Mouse (Mus musculus) liver, embryonic 16.5 days (tissue): Measurements from ENCODE around the gene Hcrtr1. TPM values are rescaled to one million over a fixed set of nuclear protein-coding genes. Genes with fewer than 3 reads are reported as not detected.

Source experiments
- ATAC-seq: fragments of 200-750 bp; cut with Nextera tagmentation; 2 replicates; pipeline ENCODE4 v1.8.0; 2017; ENCODE audit warnings: low read depth, mild to moderate bottlenecking, moderate number of reproducible peaks, moderate library complexity
- H3K27ac ChIP-seq: fragments of 300-500 bp; sonication (generic); 2 replicates; pipeline ENCODE4 v1.5.1; 2014; ENCODE audit warnings: mild to moderate bottlenecking, low read length
- H3K27me3 ChIP-seq: fragments of 300-500 bp; sonication (generic); 2 replicates; pipeline ENCODE4 v1.6.1; 2014; ENCODE audit warnings: low read depth, low read length, mixed read lengths; ENCODE audit not compliant: control insufficient read depth, insufficient read depth
- H3K36me3 ChIP-seq: fragments of 300-500 bp; sonication (generic); 2 replicates; pipeline ENCODE4 v1.6.1; 2014; ENCODE audit warnings: mild to moderate bottlenecking; ENCODE audit not compliant: control insufficient read depth, insufficient read depth
- H3K4me1 ChIP-seq: fragments of 300-500 bp; sonication (generic); 2 replicates; pipeline ENCODE4 v1.6.1; 2014; ENCODE audit warnings: low read depth, low read length, mixed read lengths; ENCODE audit not compliant: control insufficient read depth
- H3K4me2 ChIP-seq: fragments of 300-500 bp; sonication (generic); 2 replicates; pipeline ENCODE4 v1.6.1; 2014; ENCODE audit warnings: low read depth, low read length, mixed read lengths
- H3K4me3 ChIP-seq: fragments of 300-500 bp; sonication (generic); 2 replicates; pipeline ENCODE4 v1.5.1; 2014; ENCODE audit warnings: low read depth, mild to moderate bottlenecking, low read length
- H3K9ac ChIP-seq: fragments of 300-500 bp; sonication (generic); 2 replicates; pipeline ENCODE4 v1.6.1; 2014; ENCODE audit warnings: low read depth, low read length
- H3K9me3 ChIP-seq: fragments of 300-500 bp; sonication (generic); replicated peaks from 2 replicates; pipeline ENCODE4 v1.6.1; 2016; ENCODE audit warnings: low read length; ENCODE audit not compliant: control insufficient read depth
- WGBS: fragments of 180-500 bp; shearing (Covaris S2); extraction: QIAGEN DNeasy Blood & Tissue Kit; methylation state at CpG from one replicate; pipeline ENCODE4 v1.1.7; 2014; ENCODE audit not compliant: insufficient replicate concordance; 5-methylcytosine and 5-hydroxymethylcytosine counted together
- polyA plus RNA-seq: library from polyadenylated mRNA; unstranded; fragments of >200 nt; fragmentation: Nextera tagmentation; extraction: Ambion mirVana; gene quantifications from 2 replicates; pipeline ENCODE4 v1.2.1, GENCODE M21; 2015

Hcrtr1 gene
- polyA plus RNA-seq, 1 experiment from 2014 or later, result 0.06 TPM

DNA sequence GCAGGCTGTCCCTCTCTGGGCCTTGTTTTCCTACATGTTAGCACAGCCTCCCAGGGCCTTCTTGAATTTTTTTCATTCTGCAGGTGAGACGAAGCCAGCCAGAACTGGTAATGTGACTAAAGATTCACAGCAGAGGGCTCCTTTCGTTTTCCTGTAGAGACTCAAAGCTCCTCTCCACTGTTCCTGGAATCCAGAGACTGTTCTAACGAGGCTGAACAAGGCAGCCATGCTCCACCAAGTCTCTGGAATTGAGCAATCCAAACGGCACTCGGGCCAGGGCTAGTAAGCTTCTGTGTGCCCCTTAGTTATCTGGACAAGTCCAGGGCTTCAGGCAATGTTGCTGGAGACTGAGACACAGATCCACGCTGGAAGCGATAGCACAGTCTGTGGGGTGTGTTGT lies 38.4 kb upstream of the Hcrtr1 start:
- 57% methylated on average over 7 of the region's 7 CpGs for WGBS
- H3K4me3 ChIP-seq, result no peak overlapping the region
- peaks cover 7% of the 10 kb centered on the region for H3K27me3 ChIP-seq
- H3K4me1 ChIP-seq, result peaks cover 23% of the 10 kb centered on the region
- no peak overlapping the region for H3K9ac ChIP-seq
- H3K9me3 ChIP-seq, result no peaks in the 10 kb centered on the region
- no peak for ATAC-seq
- no peak overlapping the region for H3K27ac ChIP-seq
- no peaks in the 10 kb centered on the region for H3K36me3 ChIP-seq
- H3K4me2 ChIP-seq, result no peak overlapping the region

DNA sequence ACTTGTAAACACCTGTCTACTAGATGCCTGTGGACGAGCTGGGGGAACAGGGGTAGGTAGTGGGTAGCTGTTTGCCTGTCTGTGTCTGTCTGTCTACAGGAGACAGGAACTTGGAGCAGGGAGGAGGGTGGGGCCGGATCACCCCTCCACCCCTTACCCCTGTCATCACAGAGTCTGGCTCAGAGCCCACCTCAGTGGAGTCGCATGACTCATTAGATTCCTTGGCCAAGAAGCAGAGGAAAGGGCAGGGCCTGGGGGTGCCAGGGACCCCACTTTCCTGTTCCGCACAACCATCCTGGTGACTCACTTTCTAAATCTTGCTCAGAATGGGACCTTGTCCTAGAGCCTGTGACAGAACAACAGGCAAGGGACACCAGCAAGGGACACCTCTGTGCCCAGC lies 37.9 kb upstream of the Hcrtr1 start:
- Histone ChIP-seq H3K4me2 (no peak overlapping the region), H3K4me1 (peaks cover 28% of the 10 kb centered on the region), H3K36me3 (no peaks in the 10 kb centered on the region), H3K9ac (no peak overlapping the region), H3K27ac (no peak overlapping the region), H3K9me3 (no peaks in the 10 kb centered on the region), H3K4me3 (no peak overlapping the region), H3K27me3 (peaks cover 7% of the 10 kb centered on the region)
- no peak for ATAC-seq
- 42% methylated on average over 4 of the region's 4 CpGs for WGBS

DNA sequence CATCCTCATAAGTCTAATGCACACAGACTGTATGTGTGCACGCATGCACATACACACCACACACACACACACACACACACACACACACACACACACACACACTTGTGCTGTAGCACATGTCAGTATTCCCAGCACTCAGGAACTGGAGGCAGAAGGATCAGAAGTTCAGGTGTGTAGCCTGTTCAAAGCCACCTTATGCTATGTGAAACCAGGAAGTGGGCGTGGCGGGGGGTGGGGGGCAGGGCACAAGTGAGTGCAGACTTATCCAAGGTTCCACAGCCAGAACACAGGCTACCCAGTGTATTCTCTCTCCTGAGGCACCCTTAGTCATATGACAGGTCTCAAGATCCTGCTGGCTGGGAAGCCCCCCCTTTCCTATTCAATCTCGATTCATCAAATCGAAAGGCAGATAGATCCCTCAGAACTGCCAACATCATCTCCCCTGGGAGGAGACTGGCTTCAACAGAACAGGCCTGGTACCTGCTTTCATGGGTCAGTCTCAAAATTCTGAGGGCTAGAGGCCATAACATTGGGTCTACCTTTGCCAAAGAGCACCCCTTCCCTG lies 37.1 kb upstream of the Hcrtr1 start:
- WGBS, result 68% methylated on average over 5 of the region's 5 CpGs
- Histone ChIP-seq H3K4me3 (no peak overlapping the region), H3K9ac (no peak overlapping the region), H3K4me1 (peaks cover 29% of the 10 kb centered on the region), H3K36me3 (no peaks in the 10 kb centered on the region), H3K9me3 (no peaks in the 10 kb centered on the region), H3K27me3 (peaks cover 7% of the 10 kb centered on the region), H3K27ac (no peak overlapping the region), H3K4me2 (no peak overlapping the region)
- no peak for ATAC-seq

DNA sequence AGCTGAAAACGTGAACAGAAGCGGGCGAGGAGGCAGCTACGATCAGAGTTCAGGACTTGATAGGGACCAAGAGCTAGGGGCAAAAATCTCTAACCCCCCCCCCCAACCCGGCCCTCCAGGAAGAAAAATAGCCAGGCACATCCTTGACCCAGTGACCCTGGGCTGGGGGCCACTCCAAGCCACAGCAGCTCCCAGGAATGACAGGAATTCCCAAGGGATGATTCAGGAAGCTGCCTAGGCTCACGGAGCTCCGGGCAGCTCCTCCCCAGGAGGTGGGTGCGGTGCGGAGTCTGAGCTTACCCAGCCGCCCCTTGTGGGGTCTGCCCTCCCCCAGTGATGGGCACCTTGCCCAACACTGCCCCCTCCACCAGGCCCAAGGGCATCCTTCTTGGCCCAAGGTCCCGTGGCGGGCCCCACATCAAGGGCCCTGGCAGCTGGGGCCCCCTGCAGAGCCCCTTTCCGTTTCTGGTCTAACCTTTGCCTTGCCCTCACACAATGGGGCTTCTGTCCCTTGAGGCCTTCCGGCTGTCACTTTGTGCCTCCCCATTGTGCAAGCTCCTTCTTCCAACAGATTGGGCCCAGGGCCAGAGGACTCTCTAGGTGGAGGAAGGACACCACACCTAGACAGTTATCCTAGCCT lies 36.0 kb upstream of the Hcrtr1 start, which contains the start of gene Tinagl1:
Tinagl1 (minus strand) TSS at position 51 of the 640 bp plus-strand sequence.
- Histone ChIP-seq H3K36me3 (no peaks in the 10 kb centered on the region; the same call in 1 of the 2 replicates), H3K9me3 (no peaks in the 10 kb centered on the region), H3K27ac (peak within 1 kb of the TSS; percentile 75), H3K4me1 (peaks cover 29% of the 10 kb centered on the region), H3K9ac (peak within 1 kb of the TSS; percentile 66), H3K27me3 (peaks cover 7% of the 10 kb centered on the region), H3K4me2 (peak within 1 kb of the TSS; percentile 75), H3K4me3 (peak within 1 kb of the TSS; percentile 63)
- WGBS, result 4% methylated on average over 14 of the region's 14 CpGs
- ATAC-seq, result no peak

DNA sequence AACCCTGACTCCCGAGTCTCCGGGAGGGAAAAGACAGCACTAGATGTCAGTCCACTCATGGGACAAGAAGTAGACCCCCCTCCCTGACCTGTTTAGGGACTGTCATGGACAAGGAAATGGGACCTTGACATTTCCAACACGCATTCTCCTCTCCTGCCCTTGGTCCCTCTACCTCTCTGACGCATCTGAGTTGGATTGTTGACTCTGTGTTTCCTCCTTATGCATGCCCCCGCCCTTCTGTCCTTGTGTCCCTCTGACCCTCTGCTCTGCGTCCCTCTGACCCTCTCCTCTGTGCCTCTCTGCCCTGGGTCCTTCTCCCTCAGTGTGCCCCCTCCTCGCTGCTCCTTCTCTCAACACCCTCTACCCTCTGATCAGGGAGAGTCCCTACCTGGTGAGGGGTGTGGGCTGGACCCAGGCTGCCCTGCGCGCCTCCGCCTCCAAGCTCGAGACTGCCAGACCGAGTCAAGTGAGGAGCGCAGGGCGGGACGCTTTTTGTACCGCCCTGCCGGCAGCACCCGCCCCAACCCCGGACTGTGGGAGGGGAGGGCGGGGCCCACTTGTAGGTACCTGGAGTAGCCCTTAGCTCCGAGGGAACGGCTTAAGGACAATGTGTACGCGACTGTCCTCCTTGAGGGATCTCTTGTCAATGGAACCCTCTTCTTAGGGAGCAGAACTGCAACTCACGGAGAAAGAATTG lies 35.3 kb upstream of the Hcrtr1 start:
- Histone ChIP-seq H3K4me2 (peak overlapping the region; percentile 75), H3K27me3 (peaks cover 7% of the 10 kb centered on the region), H3K4me1 (peaks cover 29% of the 10 kb centered on the region), H3K9ac (peak overlapping the region; percentile 66), H3K9me3 (no peaks in the 10 kb centered on the region), H3K36me3 (no peaks in the 10 kb centered on the region; the same call in 1 of the 2 replicates), H3K27ac (peak overlapping the region; percentile 75), H3K4me3 (peak overlapping the region; percentile 63)
- WGBS, result 5% methylated on average over 25 of the region's 25 CpGs
- ATAC-seq, result peak; percentile 83

DNA sequence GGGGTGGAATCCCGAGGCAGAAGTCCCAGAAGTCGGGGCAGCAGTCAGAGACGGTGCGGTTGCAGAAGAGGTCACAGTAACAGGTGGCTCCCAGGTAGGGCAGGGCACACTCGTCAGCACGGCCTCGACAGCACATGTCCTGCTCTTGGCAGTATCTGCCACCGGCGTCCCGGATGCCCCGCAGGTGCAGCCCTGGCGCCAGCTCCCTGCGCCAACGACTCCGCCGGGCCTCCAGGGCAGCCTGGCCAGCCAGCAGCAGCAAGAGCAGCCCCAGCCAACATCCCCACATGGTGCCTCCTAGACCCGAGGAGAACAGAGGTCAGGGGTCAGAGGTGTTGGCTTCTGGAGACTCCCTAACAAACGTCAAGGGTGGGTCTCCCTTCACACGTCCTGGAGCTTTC lies 34.8 kb upstream of the Hcrtr1 start:
- peaks cover 7% of the 10 kb centered on the region for H3K27me3 ChIP-seq
- 33% methylated on average over 19 of the region's 19 CpGs for WGBS
- H3K9me3 ChIP-seq, result no peaks in the 10 kb centered on the region
- peak; percentile 10; the same call in 1 of the 2 replicates for ATAC-seq
- peak overlapping the region; percentile 63 for H3K4me3 ChIP-seq
- peak overlapping the region; percentile 66 for H3K9ac ChIP-seq
- peaks cover 29% of the 10 kb centered on the region for H3K4me1 ChIP-seq
- no peaks in the 10 kb centered on the region; the same call in 1 of the 2 replicates for H3K36me3 ChIP-seq
- H3K4me2 ChIP-seq, result peak overlapping the region; percentile 75
- H3K27ac ChIP-seq, result peak overlapping the region; percentile 75

DNA sequence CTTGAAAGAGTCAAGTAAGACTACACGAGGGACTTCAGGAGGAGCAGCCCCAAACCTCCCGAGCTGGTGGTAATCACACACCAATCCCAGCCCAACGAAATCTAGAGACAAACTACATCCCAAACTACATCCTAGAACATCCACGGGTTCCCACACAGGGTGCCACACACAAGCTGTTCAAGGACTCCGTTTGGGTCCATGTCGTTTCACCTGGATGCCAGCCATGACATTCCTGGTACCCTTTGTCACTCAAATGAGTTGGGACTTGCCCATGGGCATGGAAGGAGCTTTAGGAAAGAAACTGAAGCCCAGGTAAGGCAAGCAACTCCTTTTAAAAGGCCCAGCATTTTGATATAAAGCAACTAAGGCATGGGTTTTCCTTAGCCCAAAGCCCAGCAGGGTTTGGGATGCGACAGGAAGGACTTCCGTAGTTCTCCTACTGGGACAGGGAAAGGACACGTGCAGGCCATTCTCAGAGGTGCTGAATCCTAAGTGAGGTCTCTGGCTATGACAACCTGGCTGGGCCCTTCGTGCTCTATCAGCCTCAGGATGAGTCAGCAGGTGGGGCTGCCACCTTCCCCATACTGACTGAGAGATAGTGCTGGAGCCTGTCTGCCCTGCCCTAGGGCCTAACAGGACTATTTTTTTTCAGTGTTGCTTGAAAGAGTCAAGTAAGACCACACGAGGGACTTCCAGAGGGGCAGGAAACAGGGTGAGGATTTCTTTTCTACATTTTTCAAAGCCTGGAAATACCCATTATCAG lies 34.1 kb upstream of the Hcrtr1 start:
- H3K4me2 ChIP-seq, result peak overlapping the region; percentile 75
- peak overlapping the region; percentile 66 for H3K9ac ChIP-seq
- WGBS, result 45% methylated on average over 11 of the region's 11 CpGs
- H3K9me3 ChIP-seq, result no peaks in the 10 kb centered on the region
- H3K27me3 ChIP-seq, result peaks cover 9% of the 10 kb centered on the region
- peak overlapping the region; percentile 75 for H3K27ac ChIP-seq
- peak; percentile 84 for ATAC-seq
- peak overlapping the region; percentile 63 for H3K4me3 ChIP-seq
- H3K36me3 ChIP-seq, result no peaks in the 10 kb centered on the region; the same call in 1 of the 2 replicates
- H3K4me1 ChIP-seq, result peaks cover 29% of the 10 kb centered on the region

DNA sequence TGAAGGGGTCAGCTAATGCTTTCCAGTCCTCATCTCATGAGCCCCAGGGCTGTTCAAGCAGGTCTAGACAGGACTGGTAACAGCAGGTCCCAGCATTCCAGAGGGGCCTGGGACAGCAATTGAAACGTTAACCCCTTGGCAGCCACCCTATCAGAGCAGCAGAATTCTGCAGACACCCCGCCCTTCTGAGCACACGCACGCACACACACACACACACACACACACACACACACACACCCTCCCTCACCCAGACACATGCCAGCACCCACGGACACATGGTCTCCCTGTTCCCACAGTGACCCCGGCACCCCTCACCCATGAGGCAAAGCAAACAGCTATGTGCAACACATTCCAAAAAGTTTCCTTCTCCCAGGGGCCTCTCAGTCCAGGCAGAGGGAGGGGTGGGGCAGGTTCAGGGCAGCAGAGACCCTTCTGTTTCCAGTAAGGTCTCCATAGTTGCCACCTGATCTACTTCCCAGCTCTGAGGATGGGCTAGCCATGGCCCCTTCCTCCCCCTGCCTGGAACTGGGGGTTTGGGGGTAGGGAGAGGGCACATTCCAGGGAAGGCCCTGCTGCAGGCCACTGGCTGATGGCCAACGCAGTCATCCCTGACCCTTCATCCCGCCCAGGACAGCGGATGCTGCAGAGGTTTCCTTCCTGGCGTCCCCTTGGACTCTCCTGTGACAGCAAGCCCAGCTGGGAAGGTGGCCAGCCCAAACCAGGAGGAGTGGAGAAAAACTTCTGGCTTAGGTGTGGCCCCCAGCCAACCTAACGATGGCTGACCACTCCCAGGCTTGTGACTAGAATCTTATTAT lies 33.0 kb upstream of the Hcrtr1 start:
- Histone ChIP-seq H3K27me3 (peaks cover 13% of the 10 kb centered on the region), H3K9me3 (no peaks in the 10 kb centered on the region), H3K4me2 (peak overlapping the region; percentile 75), H3K36me3 (no peaks in the 10 kb centered on the region; the same call in 1 of the 2 replicates), H3K4me3 (peak overlapping the region; percentile 63), H3K4me1 (peaks cover 29% of the 10 kb centered on the region), H3K27ac (no peak overlapping the region), H3K9ac (peak overlapping the region; percentile 2; the same call in 1 of the 2 replicates)
- 50% methylated on average over 11 of the region's 11 CpGs for WGBS
- no peak for ATAC-seq
